Mouse (Mus musculus): Measurements from ENCODE around the gene Mat2b. TPM values are rescaled to one million over a fixed set of nuclear protein-coding genes. Genes with fewer than 3 reads are reported as not detected.

Gene Mat2b
- total RNA-seq (2023), result 10 to 100 TPM; 50.3 to 51.0 TPM

GRCm38 (mm10) chr11:40695103-40695502 is at the start of gene Mat2b:
Gene Mat2b (minus strand): TSS chr11:40695203.

GRCm38 (mm10) chr11:40733339-40734174 is 38.6 kb upstream of the Mat2b start, which contains the start of the genes Hmmr and Nudcd2:
Gene Hmmr (minus strand): TSS chr11:40733422.
Gene Nudcd2 (plus strand): TSS chr11:40733667.

Other genes starting within 250 kb of the Mat2b start
- gene Hmmr, start 38.2 kb upstream of the Mat2b start, total RNA-seq (2023), result 10 to 100 TPM; 27.9 to 34.6 TPM
- gene Nudcd2, start 38.5 kb upstream of the Mat2b start, total RNA-seq (2023), result 10 to 100 TPM; 11.0 to 14.9 TPM
- gene Ccng1, start 60.1 kb upstream of the Mat2b start, total RNA-seq (2023), result 10 to 100 TPM; 25.7 to 28.5 TPM